Mouse (Mus musculus) ZHBTc4 (cell line): ENCODE results near the gene Cct3.
"Not testable (repeated sequence)": the region's sequence is repeated elsewhere in the genome, so short reads cannot be mapped to it uniquely, and the experiment has no call there.

Experiments
- DNase-seq: peaks from one replicate; pipeline ENCODE4 v3.0.0-alpha.2; 2011; ENCODE audit warnings: low read depth, low spot score

Gene Cct3

GRCm38 (mm10) chr3:88288133-88288713 lies 8.7 kb upstream of the Cct3 start:
- DNase-seq, result peak; percentile 76

- DNase-seq, result peak; percentile 79
Measured at GRCm38 (mm10) chr3:88291970-88292369, 4.9 kb upstream of the Cct3 start.

- DNase-seq, result not testable (repeated sequence)
Measured at GRCm38 (mm10) chr3:88295272-88295671, 1.6 kb upstream of the Cct3 start.

GRCm38 (mm10) chr3:88296110-88296560 lies 781 bp upstream of the Cct3 start:
- DNase-seq, result no peak

GRCm38 (mm10) chr3:88297321-88297851 lies 470 bp downstream of the Cct3 start:
- peak; percentile 42 for DNase-seq

- DNase-seq, result no peak
Measured at GRCm38 (mm10) chr3:88299172-88299571, 2.3 kb downstream of the Cct3 start.

GRCm38 (mm10) chr3:88324951-88325405 lies 28.1 kb downstream of the Cct3 start, which contains the start of gene Glmp:
Gene Glmp, plus strand, starts transcription at chr3:88325023.
- DNase-seq, result peak; percentile 84

- DNase-seq, result peak; percentile 60
Measured at GRCm38 (mm10) chr3:88328956-88329355, 32.0 kb downstream of the Cct3 start.

GRCm38 (mm10) chr3:88331282-88331681 lies 34.4 kb downstream of the Cct3 start:
- peak; percentile 85 for DNase-seq

- DNase-seq, result peak; percentile 72
Measured at GRCm38 (mm10) chr3:88334029-88334658, 37.2 kb downstream of the Cct3 start.

GRCm38 (mm10) chr3:88334902-88335435 lies 38.1 kb downstream of the Cct3 start:
- DNase-seq, result peak; percentile 27

- DNase-seq, result no peak
Measured at GRCm38 (mm10) chr3:88335436-88336053, 38.6 kb downstream of the Cct3 start.

GRCm38 (mm10) chr3:88336058-88337013 lies 39.4 kb downstream of the Cct3 start, which contains the start of the genes Tmem79 and Smg5:
Gene Tmem79, minus strand, starts transcription at chr3:88336148.
Gene Smg5, plus strand, starts transcription at chr3:88336260.
- DNase-seq, result peak; percentile 98

- DNase-seq, result peak; percentile 61
Measured at GRCm38 (mm10) chr3:88337367-88338020, 40.6 kb downstream of the Cct3 start.

GRCm38 (mm10) chr3:88338316-88338715 lies 41.4 kb downstream of the Cct3 start:
- DNase-seq, result no peak

- DNase-seq, result no peak
Measured at GRCm38 (mm10) chr3:88339006-88339405, 42.1 kb downstream of the Cct3 start.

- DNase-seq, result no peak
Measured at GRCm38 (mm10) chr3:88350732-88351131, 53.8 kb downstream of the Cct3 start.

GRCm38 (mm10) chr3:88352907-88353306 lies 56.0 kb downstream of the Cct3 start:
- no peak for DNase-seq

- no peak for DNase-seq
Measured at GRCm38 (mm10) chr3:88354396-88355165, 57.7 kb downstream of the Cct3 start.

- DNase-seq, result no peak
Measured at GRCm38 (mm10) chr3:88359584-88359983, 62.7 kb downstream of the Cct3 start.
